Mouse (Mus musculus): ENCODE measurements around the gene Best3. TPM values are rescaled to one million over a fixed set of nuclear protein-coding genes. Genes with fewer than 3 reads are reported as not detected.
"Not testable (repeated sequence)": the region's sequence is repeated elsewhere in the genome, so short reads cannot be mapped to it uniquely, and the experiment has no call there.

Best3 gene
- polyA plus RNA-seq, 1 experiment, result 0.08 TPM

DNA sequence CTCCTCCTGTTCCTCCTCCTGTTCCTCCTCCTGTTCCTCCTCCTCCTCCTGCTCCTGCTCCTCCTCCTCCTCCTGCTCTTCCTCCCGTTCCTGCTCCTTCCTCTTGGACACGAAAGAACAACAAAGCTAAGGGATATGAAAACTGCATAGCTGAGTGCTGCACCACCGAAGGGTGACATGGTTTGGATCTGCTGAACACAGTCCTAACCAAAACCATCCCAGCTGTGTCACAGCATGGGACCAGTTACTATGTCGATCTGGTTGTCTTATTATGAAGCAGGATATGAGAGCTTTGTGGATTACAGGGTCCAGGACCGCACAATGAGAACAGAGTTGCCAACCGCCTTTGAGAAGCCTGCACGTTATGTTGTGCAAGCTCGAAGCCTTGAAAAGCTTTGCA, 40.1 kb downstream of the Best3 start:
- Histone ChIP-seq H3K4me1 (ENCODE audit: control insufficient read depth, insufficient read depth, insufficient read length, low read length) (peaks cover 4% of the 10 kb centered on the region; the same call in 1 of the 2 replicates), H3K36me3 (ENCODE audit: control insufficient read depth, insufficient read depth, low read length) (no peaks in the 10 kb centered on the region), H3K27ac (ENCODE audit: insufficient read depth, low read depth, low read length) (no peak overlapping the region), H3K4me3 (ENCODE audit: low read depth, low read length) (0 out of 2 replicates have a peak overlapping the region, but pooled peaks have one; percentile 3), H3K27me3 (ENCODE audit: control insufficient read depth, insufficient read depth, low read length) (no peaks in the 10 kb centered on the region)
- no peak for TF ChIP-seq POLR2A (IDR thresholded peaks at IDR 0.05; ENCODE audit: low read depth, low read length)
- TF ChIP-seq CTCF (IDR thresholded peaks at IDR 0.05; ENCODE audit: extremely low read depth, insufficient read length, insufficient replicate concordance, low read depth, low read length), result no peak
- WGBS, result 66% methylated on average over 8 of the region's 8 CpGs

DNA sequence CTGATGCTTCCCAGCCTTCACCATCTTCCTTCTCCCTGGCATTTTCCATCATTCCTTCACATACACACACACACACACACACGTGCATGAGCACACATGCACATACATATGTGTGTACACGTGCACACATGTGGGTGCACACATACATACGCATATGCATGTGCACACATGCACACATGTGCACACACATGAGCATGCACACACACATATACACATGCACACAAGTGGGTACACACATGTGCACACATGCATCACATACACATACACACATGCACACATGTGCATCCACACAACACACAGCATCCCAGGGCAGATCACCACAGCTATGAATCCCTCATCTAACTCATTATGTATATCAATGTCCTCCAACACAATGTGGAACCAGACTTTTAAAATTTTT, 45.0 kb downstream of the Best3 start:
- 93% methylated on average over 3 of the region's 3 CpGs for WGBS
- Histone ChIP-seq H3K27ac (ENCODE audit: insufficient read depth, low read depth, low read length) (no peak overlapping the region), H3K27me3 (ENCODE audit: control insufficient read depth, insufficient read depth, low read length) (no peaks in the 10 kb centered on the region), H3K4me1 (ENCODE audit: control insufficient read depth, insufficient read depth, insufficient read length, low read length) (no peaks in the 10 kb centered on the region), H3K4me3 (ENCODE audit: low read depth, low read length) (no peak overlapping the region), H3K36me3 (ENCODE audit: control insufficient read depth, insufficient read depth, low read length) (no peaks in the 10 kb centered on the region)
- no peak for TF ChIP-seq POLR2A (IDR thresholded peaks at IDR 0.05; ENCODE audit: low read depth, low read length)
- no peak for TF ChIP-seq CTCF (IDR thresholded peaks at IDR 0.05; ENCODE audit: extremely low read depth, insufficient read length, insufficient replicate concordance, low read depth, low read length)

DNA sequence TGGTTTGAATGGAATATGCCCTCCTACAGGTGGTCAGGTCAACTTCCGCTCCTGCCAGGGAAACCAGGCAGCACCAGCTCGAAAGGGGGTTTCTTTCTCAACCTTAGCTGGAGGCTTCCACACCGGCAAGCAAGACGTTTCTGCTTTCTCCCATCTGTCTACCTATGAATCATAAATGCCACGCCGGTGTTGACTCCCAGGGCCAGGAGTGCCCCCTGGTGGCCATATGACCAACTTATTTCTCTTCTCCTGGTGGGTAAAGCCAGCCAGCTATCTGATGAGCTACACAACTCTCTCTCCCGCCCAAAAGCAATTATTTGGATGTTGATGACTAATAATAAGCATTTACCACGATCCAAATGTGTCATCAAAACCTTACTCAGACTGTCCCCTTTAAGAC, 47.7 kb downstream of the Best3 start:
- TF ChIP-seq CTCF (IDR thresholded peaks at IDR 0.05; ENCODE audit: extremely low read depth, insufficient read length, insufficient replicate concordance, low read depth, low read length), result peak; percentile 93; the same call in 1 of the 2 replicates
- no peak for TF ChIP-seq POLR2A (IDR thresholded peaks at IDR 0.05; ENCODE audit: low read depth, low read length)
- Histone ChIP-seq H3K4me1 (ENCODE audit: control insufficient read depth, insufficient read depth, insufficient read length, low read length) (peaks cover 12% of the 10 kb centered on the region; the same call in 1 of the 2 replicates), H3K27ac (ENCODE audit: insufficient read depth, low read depth, low read length) (no peak overlapping the region), H3K36me3 (ENCODE audit: control insufficient read depth, insufficient read depth, low read length) (no peaks in the 10 kb centered on the region), H3K27me3 (ENCODE audit: control insufficient read depth, insufficient read depth, low read length) (no peaks in the 10 kb centered on the region), H3K4me3 (ENCODE audit: low read depth, low read length) (no peak overlapping the region; the same call in 1 of the 2 replicates)
- WGBS, result 10% methylated on average over 8 of the region's 8 CpGs

DNA sequence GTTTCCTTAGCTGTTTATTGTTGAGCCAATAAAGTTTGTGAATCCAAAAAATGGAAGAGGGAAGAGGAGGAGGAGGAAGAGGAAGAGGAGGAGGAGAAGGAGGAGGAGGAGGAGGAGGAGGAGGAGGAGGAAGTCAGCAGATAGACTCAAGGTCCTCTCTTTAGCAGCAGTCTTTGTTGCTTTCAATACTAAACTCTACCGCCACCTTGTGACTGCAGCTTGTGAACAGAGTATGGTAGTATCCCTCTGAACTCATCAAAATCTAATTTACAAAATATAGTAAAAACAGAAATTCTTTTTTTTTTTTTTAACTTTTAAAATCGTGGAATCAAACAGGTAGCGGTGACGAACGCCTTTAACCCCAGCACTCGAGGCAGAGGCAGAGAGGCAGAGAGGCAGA, 54.2 kb downstream of the Best3 start:
- TF ChIP-seq POLR2A (IDR thresholded peaks at IDR 0.05; ENCODE audit: low read depth, low read length) (no peak), CTCF (IDR thresholded peaks at IDR 0.05; ENCODE audit: extremely low read depth, insufficient read length, insufficient replicate concordance, low read depth, low read length) (no peak)
- Histone ChIP-seq H3K4me3 (ENCODE audit: low read depth, low read length) (no peak overlapping the region), H3K36me3 (ENCODE audit: control insufficient read depth, insufficient read depth, low read length) (no peaks in the 10 kb centered on the region), H3K27ac (ENCODE audit: insufficient read depth, low read depth, low read length) (no peak overlapping the region), H3K27me3 (ENCODE audit: control insufficient read depth, insufficient read depth, low read length) (no peaks in the 10 kb centered on the region), H3K4me1 (ENCODE audit: control insufficient read depth, insufficient read depth, insufficient read length, low read length) (peaks cover 14% of the 10 kb centered on the region; the same call in 1 of the 2 replicates)
- WGBS, result 71% methylated on average over 6 of the region's 6 CpGs

DNA sequence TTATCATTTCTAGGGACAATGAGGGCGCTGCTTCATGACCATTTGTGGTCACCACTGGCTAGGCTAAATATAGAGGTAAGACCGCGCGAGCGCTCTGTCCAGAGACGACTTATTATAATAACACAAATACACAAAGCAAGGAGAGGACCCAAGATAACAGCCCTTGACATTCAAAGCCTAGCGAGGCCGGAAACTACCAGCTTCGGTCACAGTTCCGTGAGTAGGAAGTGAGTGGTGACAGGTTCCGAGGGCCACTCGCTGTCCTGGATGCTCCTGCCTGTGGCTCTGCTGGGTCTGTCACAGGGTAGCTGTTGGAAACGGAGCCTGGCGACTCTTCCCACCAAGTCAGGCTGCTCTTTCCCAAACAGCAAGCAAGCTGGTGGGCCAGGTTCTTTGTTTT, 56.2 kb downstream of the Best3 start:
- Histone ChIP-seq H3K4me3 (ENCODE audit: low read depth, low read length) (no peak overlapping the region), H3K36me3 (ENCODE audit: control insufficient read depth, insufficient read depth, low read length) (no peaks in the 10 kb centered on the region), H3K27me3 (ENCODE audit: control insufficient read depth, insufficient read depth, low read length) (no peaks in the 10 kb centered on the region), H3K4me1 (ENCODE audit: control insufficient read depth, insufficient read depth, insufficient read length, low read length) (peaks cover 9% of the 10 kb centered on the region; the same call in 1 of the 2 replicates), H3K27ac (ENCODE audit: insufficient read depth, low read depth, low read length) (no peak overlapping the region)
- TF ChIP-seq POLR2A (IDR thresholded peaks at IDR 0.05; ENCODE audit: low read depth, low read length) (no peak), CTCF (IDR thresholded peaks at IDR 0.05; ENCODE audit: extremely low read depth, insufficient read length, insufficient replicate concordance, low read depth, low read length) (no peak)
- WGBS, result 83% methylated on average over 14 of the region's 14 CpGs

DNA sequence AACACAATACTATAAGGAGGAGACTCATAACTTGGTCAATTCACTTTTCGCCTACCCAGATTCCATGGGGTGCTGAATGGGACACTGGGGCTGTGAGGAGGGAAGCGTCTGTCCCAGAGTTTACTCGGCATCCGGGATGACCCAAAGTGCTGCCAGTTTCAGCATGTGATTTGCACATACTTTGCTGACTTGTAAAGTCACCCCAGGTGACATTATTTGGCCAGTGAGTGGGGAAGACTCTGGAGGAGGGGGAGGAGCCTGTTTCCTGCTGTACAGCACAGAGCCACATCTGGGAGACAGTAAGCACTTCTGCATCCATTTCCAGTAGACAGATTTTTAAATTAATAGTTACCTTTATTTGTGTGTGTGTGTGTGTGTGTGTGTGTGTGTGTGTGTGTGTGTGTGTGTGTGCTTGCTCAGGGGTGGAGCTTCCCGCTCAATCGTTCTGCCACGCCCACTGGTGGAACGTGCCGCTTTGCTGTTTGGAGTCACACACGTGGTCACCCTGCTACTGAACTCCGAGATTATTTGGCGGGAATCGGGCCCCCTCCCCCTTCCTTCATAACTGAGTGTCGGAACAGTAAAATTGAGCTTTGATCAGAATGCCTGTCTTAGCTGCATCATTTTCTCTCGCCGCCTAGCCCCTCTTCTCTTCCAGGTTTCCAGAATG, 57.5 kb downstream of the Best3 start:
- not testable (repeated sequence) for H3K4me3 ChIP-seq (ENCODE audit: low read depth, low read length); H3K27ac ChIP-seq (ENCODE audit: insufficient read depth, low read depth, low read length); H3K4me1 ChIP-seq (ENCODE audit: control insufficient read depth, insufficient read depth, insufficient read length, low read length); H3K36me3 ChIP-seq (ENCODE audit: control insufficient read depth, insufficient read depth, low read length); H3K27me3 ChIP-seq (ENCODE audit: control insufficient read depth, insufficient read depth, low read length)
- WGBS, result 19% methylated on average over 16 of the region's 16 CpGs

DNA sequence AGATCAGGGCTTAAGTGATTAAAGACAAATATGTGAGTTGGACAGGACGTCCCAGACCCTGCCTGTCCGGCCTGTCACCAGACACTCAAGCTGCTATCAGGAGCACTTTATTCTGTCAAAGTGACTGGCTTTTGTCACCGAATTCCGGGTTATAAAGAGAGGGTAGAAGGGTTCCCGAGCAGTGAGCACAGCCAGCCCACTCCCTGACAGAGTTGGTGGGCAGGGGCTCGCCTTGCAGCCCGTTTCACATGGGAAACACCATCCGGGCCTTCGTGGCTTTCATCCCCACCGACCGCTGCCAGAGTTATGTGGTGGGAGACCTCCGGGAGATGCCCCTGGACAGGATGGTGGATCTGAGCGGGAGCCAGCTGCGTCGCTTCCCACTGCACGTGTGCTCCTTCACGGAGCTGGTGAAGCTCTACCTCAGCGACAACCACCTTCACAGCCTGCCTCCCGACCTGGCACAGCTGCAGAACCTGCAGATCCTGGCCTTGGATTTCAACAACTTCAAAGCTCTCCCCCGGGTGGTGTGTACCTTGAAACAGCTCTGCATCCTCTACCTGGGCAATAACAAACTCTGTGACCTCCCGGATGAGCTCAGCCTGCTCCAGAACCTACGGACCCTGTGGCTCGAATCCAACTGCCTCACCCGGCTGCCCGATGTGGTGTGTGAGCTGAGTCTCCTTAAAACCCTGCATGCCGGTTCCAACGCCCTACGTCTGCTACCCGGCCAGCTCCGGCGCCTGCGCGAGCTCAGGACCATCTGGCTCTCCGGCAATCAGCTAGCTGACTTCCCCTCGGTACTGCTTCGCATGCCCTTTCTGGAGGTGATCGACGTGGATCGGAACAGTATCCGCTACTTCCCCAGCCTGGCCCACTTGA, 59.3 kb downstream of the Best3 start, which contains the start of gene Lrrc10:
Gene Lrrc10 (plus strand): TSS at position 167 of the 882 bp plus-strand sequence.
- Histone ChIP-seq H3K27ac (ENCODE audit: insufficient read depth, low read depth, low read length) (no peak within 1 kb of the TSS), H3K27me3 (ENCODE audit: control insufficient read depth, insufficient read depth, low read length) (no peaks in the 10 kb centered on the region), H3K36me3 (ENCODE audit: control insufficient read depth, insufficient read depth, low read length) (peaks cover 16% of the 10 kb centered on the region), H3K4me1 (ENCODE audit: control insufficient read depth, insufficient read depth, insufficient read length, low read length) (peaks cover 6% of the 10 kb centered on the region; the same call in 1 of the 2 replicates), H3K4me3 (ENCODE audit: low read depth, low read length) (no peak within 1 kb of the TSS; the same call in 1 of the 2 replicates)
- no peak for TF ChIP-seq POLR2A (IDR thresholded peaks at IDR 0.05; ENCODE audit: low read depth, low read length)
- no peak for TF ChIP-seq CTCF (IDR thresholded peaks at IDR 0.05; ENCODE audit: extremely low read depth, insufficient read length, insufficient replicate concordance, low read depth, low read length)
- WGBS, result 52% methylated on average over 40 of the region's 40 CpGs
